Mouse (Mus musculus) testis, adult 2 months (tissue): ENCODE results near the gene Dnajb7.

Experiments used
- CTCF ChIP-seq: fragments of 200-500 bp; IDR thresholded peaks from 2 replicates; pipeline ENCODE4 v1.5.1; 2012; ENCODE audit warnings: low read depth, mild to moderate bottlenecking, inconsistent platforms, low read length, moderate library complexity; ENCODE audit not compliant: control insufficient read depth, insufficient read depth, insufficient replicate concordance
- POLR2A ChIP-seq: fragments of 200-500 bp; IDR thresholded peaks from 2 replicates; pipeline ENCODE4 v1.6.1; 2012; ENCODE audit warnings: low read depth, mild to moderate bottlenecking, inconsistent platforms, low read length, moderate library complexity; ENCODE audit not compliant: control insufficient read depth

DNA sequence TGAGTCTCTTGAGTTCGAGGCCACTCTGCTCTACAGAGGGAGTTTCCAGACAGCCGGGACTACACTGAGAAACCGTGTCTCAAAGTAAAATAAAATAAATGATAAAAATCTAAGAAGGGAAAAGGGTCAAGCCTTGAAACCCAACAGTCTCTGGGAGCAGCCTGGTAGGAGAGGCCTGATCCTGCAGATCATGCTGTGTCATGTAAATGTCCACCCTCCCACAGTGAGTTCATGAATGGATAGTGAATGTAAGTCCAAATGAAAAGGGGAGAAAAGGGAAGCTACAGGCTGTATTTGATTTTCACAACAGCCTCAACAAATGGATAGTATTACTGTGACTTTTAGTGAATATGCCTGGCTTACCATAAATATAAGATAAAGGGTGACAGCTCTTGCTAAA, 17.2 kb upstream of the Dnajb7 start:
- TF ChIP-seq CTCF: no peak
- no peak for TF ChIP-seq POLR2A
